Mouse (Mus musculus): ENCODE measurements around the gene Fyb.

DNA sequence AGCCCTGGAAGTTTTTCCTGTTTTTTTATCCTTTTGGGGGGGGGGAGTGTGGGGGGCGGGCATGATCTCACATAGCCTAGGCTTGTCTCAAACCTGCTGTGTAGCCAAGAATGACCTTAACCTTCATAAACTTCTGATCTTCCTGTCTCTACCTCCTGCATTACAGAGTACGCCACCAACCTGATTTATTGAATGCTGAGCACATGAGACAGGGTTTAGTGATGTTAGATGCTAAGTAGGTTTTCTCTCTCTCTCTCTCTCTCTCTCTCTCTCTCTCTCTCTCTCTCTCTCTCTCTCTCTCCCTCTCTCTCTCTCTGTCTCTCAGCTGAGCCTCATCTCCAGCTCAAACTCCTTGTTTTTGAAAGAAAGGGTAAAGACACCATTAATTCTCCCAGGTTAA is 56.0 kb downstream of the Fyb start:
- TF ChIP-seq CTCF (IDR thresholded peaks at IDR 0.05; ENCODE audit: borderline replicate concordance, insufficient read depth, low read length) (no peak), POLR2A (IDR thresholded peaks at IDR 0.05; ENCODE audit: low read depth, low read length) (no peak)

Measured in embryonic fibroblast, embryonic 13.5 days (primary cell).